Mouse (Mus musculus) liver, embryonic 11.5 days (tissue): ENCODE measurements around the gene Gpalpp1. TPM values are rescaled to one million over a fixed set of nuclear protein-coding genes. Genes with fewer than 3 reads are reported as not detected.

ENCODE experiments used
- ATAC-seq: fragments of 200-750 bp; cut with Nextera tagmentation; replicated peaks from 2 replicates; pipeline ENCODE4 v1.8.0; 2017; ENCODE audit warnings: moderate number of reproducible peaks, mild to moderate bottlenecking, moderate TSS enrichment, moderate library complexity; ENCODE audit not compliant: low FRiP score
- DNase-seq: peaks from one replicate; pipeline ENCODE4 v3.0.0-alpha.2; 2017; ENCODE audit warnings: low spot score
- H3K27ac ChIP-seq: fragments of 300-500 bp; sonication (generic); 2 replicates; pipeline ENCODE4 v1.5.1; 2014; ENCODE audit warnings: mild to moderate bottlenecking, low read depth, low read length, control low read depth
- H3K27me3 ChIP-seq: fragments of 300-500 bp; sonication (generic); replicated peaks from 2 replicates; pipeline ENCODE4 v1.6.1; 2014; ENCODE audit warnings: low read length, mixed read lengths; ENCODE audit not compliant: control insufficient read depth, insufficient read depth
- H3K36me3 ChIP-seq: fragments of 300-500 bp; sonication (generic); 2 replicates; pipeline ENCODE4 v1.6.1; 2014; ENCODE audit warnings: mild to moderate bottlenecking, low read length, moderate library complexity, mixed read lengths; ENCODE audit not compliant: control insufficient read depth, insufficient read depth
- H3K4me1 ChIP-seq: fragments of 300-500 bp; sonication (generic); replicated peaks from 2 replicates; pipeline ENCODE4 v1.6.1; 2014; ENCODE audit warnings: low read length, mixed read lengths; ENCODE audit not compliant: control insufficient read depth, insufficient read depth
- H3K4me2 ChIP-seq: fragments of 300-500 bp; sonication (generic); 2 replicates; pipeline ENCODE4 v1.6.1; 2014; ENCODE audit warnings: mild to moderate bottlenecking, control low read depth, moderate library complexity
- H3K4me3 ChIP-seq: fragments of 300-500 bp; sonication (generic); 2 replicates; pipeline ENCODE4 v1.5.1; 2014; ENCODE audit warnings: low read depth, low read length, control low read depth
- H3K9ac ChIP-seq: fragments of 300-500 bp; sonication (generic); 2 replicates; pipeline ENCODE4 v1.6.1; 2014; ENCODE audit warnings: low read depth, low read length, control low read depth
- H3K9me3 ChIP-seq: fragments of 300-500 bp; sonication (generic); 2 replicates; pipeline ENCODE4 v1.6.1; 2016; ENCODE audit warnings: low read length, inconsistent platforms, mixed read lengths; ENCODE audit not compliant: control insufficient read depth
- WGBS: fragments of 180-500 bp; shearing (Covaris S2); extraction: QIAGEN DNeasy Blood & Tissue Kit; methylation state at CpG from one replicate; pipeline ENCODE4 v1.1.7; 2014; 5-methylcytosine and 5-hydroxymethylcytosine counted together
- polyA plus RNA-seq: library from polyadenylated mRNA; unstranded; fragments of >200 nt; fragmentation: Nextera tagmentation; extraction: Ambion mirVana; gene quantifications from 2 replicates; pipeline ENCODE4 v1.2.1, GENCODE M21; 2014

Gene Gpalpp1
- polyA plus RNA-seq, 1 experiment from 2014 or later: 16.3 TPM

GRCm38 (mm10) chr14:76081451-76081850, 29.1 kb downstream of the Gpalpp1 start:
- no peaks in the 10 kb centered on the region for H3K4me1 ChIP-seq
- no peak overlapping the region for H3K9ac ChIP-seq
- H3K36me3 ChIP-seq: no peaks in the 10 kb centered on the region
- ATAC-seq: no peak
- H3K9me3 ChIP-seq: no peaks in the 10 kb centered on the region
- 68% methylated on average over 11 of the region's 11 CpGs for WGBS
- H3K27me3 ChIP-seq: no peaks in the 10 kb centered on the region
- no peak overlapping the region for H3K4me3 ChIP-seq
- DNase-seq: no peak
- no peak overlapping the region for H3K27ac ChIP-seq
- H3K4me2 ChIP-seq: no peak overlapping the region

DNA sequence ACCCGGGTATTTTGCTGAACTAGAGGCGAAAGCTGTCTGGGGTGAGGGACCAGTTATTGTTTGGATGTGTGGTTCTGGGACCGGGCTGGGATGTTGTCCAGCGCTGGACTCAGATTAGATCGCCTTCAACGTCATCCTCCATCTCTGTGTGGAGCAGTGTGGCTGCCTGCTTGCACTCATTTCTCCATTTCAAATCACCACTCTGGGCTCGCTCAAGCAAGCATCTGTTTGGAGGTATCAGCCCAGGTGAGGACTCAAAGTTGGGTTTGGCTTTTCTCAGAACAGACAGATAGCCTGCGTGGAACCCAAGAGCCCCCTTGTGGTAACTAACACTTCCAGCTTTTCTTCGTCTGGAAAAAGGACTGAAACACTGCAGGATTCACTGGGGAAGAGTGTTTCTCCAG, 33.5 kb downstream of the Gpalpp1 start:
- no peak for DNase-seq
- Histone ChIP-seq H3K4me2 (no peak overlapping the region), H3K27ac (no peak overlapping the region), H3K4me3 (no peak overlapping the region), H3K4me1 (no peaks in the 10 kb centered on the region), H3K27me3 (no peaks in the 10 kb centered on the region), H3K9ac (no peak overlapping the region), H3K36me3 (no peaks in the 10 kb centered on the region), H3K9me3 (no peaks in the 10 kb centered on the region)
- ATAC-seq: no peak
- WGBS: 47% methylated on average over 9 of the region's 9 CpGs

DNA sequence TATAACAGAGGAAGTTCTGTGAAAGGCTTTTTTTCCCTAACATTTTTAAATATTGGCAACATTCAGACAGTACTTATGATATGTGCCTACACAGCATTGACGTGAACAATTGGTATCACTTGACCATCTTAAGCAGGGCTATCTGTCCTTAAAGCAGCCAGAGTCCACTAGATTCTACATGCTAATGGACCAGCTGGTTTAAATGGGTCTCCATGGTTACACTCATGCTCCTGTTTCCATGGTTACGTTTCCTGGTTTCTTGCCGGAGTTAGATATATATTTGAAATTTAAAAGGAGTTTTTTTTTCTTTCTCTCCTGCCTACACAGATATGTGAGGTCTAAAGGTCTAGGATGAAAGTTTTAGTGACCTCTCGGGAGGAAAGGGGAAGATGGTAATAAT, 34.0 kb downstream of the Gpalpp1 start:
- 68% methylated on average over 4 of the region's 4 CpGs for WGBS
- Histone ChIP-seq H3K27ac (no peak overlapping the region), H3K4me3 (no peak overlapping the region), H3K4me2 (no peak overlapping the region), H3K9ac (no peak overlapping the region), H3K27me3 (no peaks in the 10 kb centered on the region), H3K4me1 (no peaks in the 10 kb centered on the region), H3K9me3 (no peaks in the 10 kb centered on the region), H3K36me3 (no peaks in the 10 kb centered on the region)
- ATAC-seq: no peak
- no peak for DNase-seq

DNA sequence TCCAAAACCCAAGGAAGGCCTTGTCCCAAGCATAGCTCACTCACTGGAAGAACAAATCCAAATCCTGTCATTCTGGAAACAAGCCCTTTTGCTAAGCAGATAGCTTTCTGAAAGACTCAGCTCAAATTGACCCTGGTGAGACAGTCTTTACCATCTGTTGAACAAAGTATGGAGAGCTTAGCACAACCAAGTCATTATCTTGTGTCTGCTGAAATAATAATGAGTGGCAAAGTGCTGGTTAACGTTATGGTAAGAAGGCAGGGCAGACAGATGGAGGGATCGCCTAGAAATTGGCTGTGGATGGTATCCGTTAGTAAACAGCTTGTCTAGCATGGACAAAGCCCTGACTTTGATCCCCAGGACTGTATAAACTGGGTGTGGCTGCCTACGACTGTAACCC, 34.8 kb downstream of the Gpalpp1 start:
- Histone ChIP-seq H3K9me3 (no peaks in the 10 kb centered on the region), H3K27me3 (no peaks in the 10 kb centered on the region), H3K4me1 (no peaks in the 10 kb centered on the region), H3K4me3 (no peak overlapping the region), H3K36me3 (no peaks in the 10 kb centered on the region), H3K9ac (no peak overlapping the region), H3K4me2 (no peak overlapping the region), H3K27ac (no peak overlapping the region)
- DNase-seq (no peak), ATAC-seq (no peak)
- 58% methylated on average over 4 of the region's 4 CpGs for WGBS

GRCm38 (mm10) chr14:76074206-76074605, 36.4 kb downstream of the Gpalpp1 start:
- H3K27me3 ChIP-seq: no peaks in the 10 kb centered on the region
- no peak overlapping the region for H3K27ac ChIP-seq
- no peak overlapping the region for H3K9ac ChIP-seq
- 79% methylated on average over 1 of the region's 1 CpGs for WGBS
- H3K4me1 ChIP-seq: no peaks in the 10 kb centered on the region
- DNase-seq (no peak), ATAC-seq (no peak)
- H3K9me3 ChIP-seq: no peaks in the 10 kb centered on the region
- H3K4me2 ChIP-seq: no peak overlapping the region
- no peaks in the 10 kb centered on the region for H3K36me3 ChIP-seq
- H3K4me3 ChIP-seq: no peak overlapping the region

GRCm38 (mm10) chr14:76072626-76073025, 37.9 kb downstream of the Gpalpp1 start:
- Histone ChIP-seq H3K4me2 (no peak overlapping the region), H3K27me3 (no peaks in the 10 kb centered on the region), H3K4me3 (no peak overlapping the region), H3K9ac (no peak overlapping the region), H3K36me3 (no peaks in the 10 kb centered on the region), H3K9me3 (no peaks in the 10 kb centered on the region), H3K27ac (no peak overlapping the region), H3K4me1 (no peaks in the 10 kb centered on the region)
- ATAC-seq (no peak), DNase-seq (no peak)
- 72% methylated on average over 2 of the region's 2 CpGs for WGBS

GRCm38 (mm10) chr14:76069296-76069695, 41.3 kb downstream of the Gpalpp1 start:
- Histone ChIP-seq H3K27ac (no peak overlapping the region), H3K27me3 (no peaks in the 10 kb centered on the region), H3K4me3 (no peak overlapping the region), H3K4me2 (no peak overlapping the region), H3K9me3 (no peaks in the 10 kb centered on the region), H3K36me3 (no peaks in the 10 kb centered on the region), H3K9ac (no peak overlapping the region), H3K4me1 (no peaks in the 10 kb centered on the region)
- ATAC-seq: no peak
- DNase-seq: no peak
- WGBS: 77% methylated on average over 4 of the region's 4 CpGs

DNA sequence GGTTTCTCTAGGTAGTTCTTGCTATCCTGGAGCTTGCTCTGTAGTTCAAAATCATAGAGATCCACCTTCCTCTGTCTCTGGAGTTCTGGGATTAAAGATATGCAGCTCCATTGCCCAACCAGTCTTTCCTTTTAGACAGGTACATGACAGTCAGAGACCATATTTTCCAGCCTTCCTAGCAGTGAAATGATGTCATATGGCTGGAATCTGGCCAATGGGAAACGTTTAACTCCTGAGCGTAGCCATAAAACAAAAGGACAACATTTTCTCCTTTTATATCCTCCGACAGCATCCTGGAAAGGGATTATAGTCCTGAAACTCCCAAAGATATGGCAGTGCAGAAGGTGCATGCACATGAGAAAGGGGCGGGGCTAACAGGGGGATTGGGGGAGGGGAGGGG, 42.3 kb downstream of the Gpalpp1 start:
- no peaks in the 10 kb centered on the region for H3K9me3 ChIP-seq
- H3K4me2 ChIP-seq: no peak overlapping the region
- H3K9ac ChIP-seq: no peak overlapping the region
- H3K27ac ChIP-seq: no peak overlapping the region
- 70% methylated on average over 4 of the region's 4 CpGs for WGBS
- DNase-seq (no peak), ATAC-seq (no peak)
- no peak overlapping the region for H3K4me3 ChIP-seq
- H3K27me3 ChIP-seq: no peaks in the 10 kb centered on the region
- no peaks in the 10 kb centered on the region for H3K4me1 ChIP-seq
- H3K36me3 ChIP-seq: no peaks in the 10 kb centered on the region

- DNase-seq (no peak), ATAC-seq (no peak)
- Histone ChIP-seq H3K9me3 (no peaks in the 10 kb centered on the region), H3K27me3 (no peaks in the 10 kb centered on the region), H3K4me3 (no peak overlapping the region), H3K9ac (no peak overlapping the region), H3K4me2 (no peak overlapping the region), H3K27ac (no peak overlapping the region), H3K36me3 (no peaks in the 10 kb centered on the region), H3K4me1 (no peaks in the 10 kb centered on the region)
- 66% methylated on average over 1 of the region's 1 CpGs for WGBS
Measured at GRCm38 (mm10) chr14:76067237-76067636, 43.3 kb downstream of the Gpalpp1 start.
